Mouse (Mus musculus) bone marrow macrophage, adult 2 months (primary cell): ENCODE data around the gene Rab13. TPM values are rescaled to one million over a fixed set of nuclear protein-coding genes. Genes with fewer than 3 reads are reported as not detected.

Source experiments
- H3K27ac ChIP-seq: 2 replicates; pipeline ENCODE4 v1.5.1; 2012; ENCODE audit warnings: low read depth, low read length; ENCODE audit not compliant: insufficient read depth
- H3K4me1 ChIP-seq: 2 replicates; pipeline ENCODE4 v1.6.1; 2012; ENCODE audit warnings: low read length; ENCODE audit not compliant: control insufficient read depth, insufficient read depth
- H3K4me3 ChIP-seq: 2 replicates; pipeline ENCODE4 v1.5.1; 2012; ENCODE audit warnings: mild to moderate bottlenecking, low read length, moderate library complexity; ENCODE audit not compliant: insufficient read depth
- CTCF ChIP-seq: IDR thresholded peaks from 2 replicates; pipeline ENCODE4 v1.5.1; 2012; ENCODE audit warnings: low read depth, mild to moderate bottlenecking, low read length, moderate library complexity
- POLR2A ChIP-seq: IDR thresholded peaks from 2 replicates; pipeline ENCODE4 v1.6.1; 2012; ENCODE audit warnings: mild to moderate bottlenecking, low read depth, low read length, borderline replicate concordance
- polyA plus RNA-seq: library from polyadenylated mRNA; stranded (reverse); fragments of >200 nt; gene quantifications from 2 replicates; pipeline ENCODE4 v1.2.4, GENCODE M21; 2012; ENCODE audit not compliant: missing spikeins, insufficient read depth, insufficient read length

Gene Rab13
- polyA plus RNA-seq: 19.0 and 23.2 TPM in 2 replicates

- peaks cover 14% of the 10 kb centered on the region for H3K4me1 ChIP-seq
- peak within 1 kb of the TSS; percentile 68 for H3K4me3 ChIP-seq
- peak within 1 kb of the TSS; percentile 67 for H3K27ac ChIP-seq
- TF ChIP-seq CTCF (no peak), POLR2A (no peak; the same call in 1 of the 2 replicates)
Measured at GRCm38 (mm10) chr3:90213377-90213866, at the start of gene Rab13, which contains the start of gene Rps27. Gene Rab13 (plus strand): TSS chr3:90213695. Gene Rps27 (minus strand): TSS chr3:90213651.

DNA sequence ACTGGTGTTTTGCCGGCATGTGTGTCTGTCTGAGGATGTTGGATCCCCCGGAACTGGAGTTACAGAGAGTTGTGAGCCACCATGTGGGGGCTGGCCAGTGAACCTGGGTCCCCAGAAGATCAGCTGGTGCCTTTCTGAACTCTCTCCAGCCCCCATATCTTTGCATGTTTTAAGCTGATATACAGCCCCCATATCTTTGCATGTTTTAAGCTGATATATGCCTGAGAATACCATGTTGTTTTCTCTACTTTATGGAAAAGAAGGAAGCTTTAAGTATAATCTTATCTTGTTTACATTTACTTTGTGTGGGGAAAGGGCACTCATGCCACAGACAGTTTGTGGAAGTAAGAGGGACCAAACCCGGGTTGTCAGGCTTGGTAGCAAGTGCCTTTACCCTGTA lies 33.9 kb upstream of the Rab13 start:
- Histone ChIP-seq H3K4me1 (no peaks in the 10 kb centered on the region), H3K4me3 (no peak overlapping the region), H3K27ac (no peak overlapping the region)
- TF ChIP-seq POLR2A (no peak), CTCF (no peak)

GRCm38 (mm10) chr3:90183581-90183980 lies 29.9 kb upstream of the Rab13 start:
- H3K4me3 ChIP-seq: no peak overlapping the region
- TF ChIP-seq CTCF (no peak), POLR2A (no peak)
- no peaks in the 10 kb centered on the region for H3K4me1 ChIP-seq
- no peak overlapping the region for H3K27ac ChIP-seq

- Histone ChIP-seq H3K27ac (no peak overlapping the region), H3K4me1 (no peaks in the 10 kb centered on the region), H3K4me3 (no peak overlapping the region)
- TF ChIP-seq CTCF: no peak
- TF ChIP-seq POLR2A: no peak
Measured at GRCm38 (mm10) chr3:90190859-90191510, 22.5 kb upstream of the Rab13 start.

DNA sequence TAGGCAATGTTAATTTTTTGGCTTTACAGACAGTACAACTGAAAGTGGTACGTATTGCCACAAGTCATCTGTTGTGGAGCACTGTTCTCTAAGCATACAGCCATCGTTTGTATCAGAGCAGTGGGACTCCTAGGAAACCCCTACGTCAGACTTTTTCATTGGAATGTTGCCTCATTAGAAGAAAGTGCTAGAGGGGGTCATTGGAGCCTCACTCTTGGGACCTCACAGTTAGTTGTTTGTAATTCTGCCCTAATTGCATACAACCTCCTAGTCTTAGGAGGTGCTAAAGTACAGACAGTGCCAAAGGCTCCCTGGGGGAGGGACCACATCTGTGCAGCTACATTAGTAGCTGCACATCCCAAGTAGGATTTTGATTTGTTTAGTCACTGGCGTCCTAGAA lies 18.7 kb upstream of the Rab13 start:
- no peak for TF ChIP-seq CTCF
- no peak for TF ChIP-seq POLR2A
- Histone ChIP-seq H3K27ac (no peak overlapping the region), H3K4me1 (no peaks in the 10 kb centered on the region), H3K4me3 (no peak overlapping the region)

DNA sequence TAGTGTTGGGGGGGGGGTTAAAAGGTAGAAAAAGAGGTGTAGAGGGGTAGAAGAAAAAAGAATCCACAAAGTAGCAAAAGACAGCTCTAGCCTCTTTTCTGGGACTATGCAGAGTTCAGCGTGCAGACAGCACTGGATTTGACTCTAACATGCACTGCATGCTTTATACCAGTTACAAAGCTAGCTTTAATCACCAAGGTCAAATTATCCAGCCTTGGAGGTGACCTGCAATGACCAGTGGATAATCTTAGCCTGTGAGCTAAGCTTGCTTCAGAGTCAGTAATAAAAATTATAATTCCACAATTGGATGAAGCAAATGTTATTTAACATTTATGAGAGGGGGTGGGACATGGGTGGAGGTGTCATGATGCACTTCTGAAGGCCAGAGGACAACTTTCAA lies 17.9 kb upstream of the Rab13 start:
- H3K27ac ChIP-seq: no peak overlapping the region
- H3K4me1 ChIP-seq: no peaks in the 10 kb centered on the region
- no peak overlapping the region for H3K4me3 ChIP-seq
- TF ChIP-seq CTCF: no peak

- H3K4me3 ChIP-seq: no peak overlapping the region
- TF ChIP-seq POLR2A (no peak), CTCF (no peak)
- no peaks in the 10 kb centered on the region for H3K4me1 ChIP-seq
- no peak overlapping the region for H3K27ac ChIP-seq
Measured at GRCm38 (mm10) chr3:90197548-90197947, 15.9 kb upstream of the Rab13 start.

GRCm38 (mm10) chr3:90202884-90203283 lies 10.6 kb upstream of the Rab13 start:
- Histone ChIP-seq H3K27ac (no peak overlapping the region), H3K4me3 (no peak overlapping the region), H3K4me1 (no peaks in the 10 kb centered on the region)
- TF ChIP-seq POLR2A: no peak
- no peak for TF ChIP-seq CTCF

GRCm38 (mm10) chr3:90203619-90204018 lies 9.9 kb upstream of the Rab13 start:
- H3K4me3 ChIP-seq: no peak overlapping the region
- no peaks in the 10 kb centered on the region for H3K4me1 ChIP-seq
- TF ChIP-seq POLR2A (no peak), CTCF (no peak)
- no peak overlapping the region for H3K27ac ChIP-seq

- H3K27ac ChIP-seq: no peak overlapping the region
- no peak for TF ChIP-seq POLR2A
- no peak for TF ChIP-seq CTCF
- H3K4me3 ChIP-seq: no peak overlapping the region
- no peaks in the 10 kb centered on the region for H3K4me1 ChIP-seq
Measured at GRCm38 (mm10) chr3:90204582-90204981, 8.9 kb upstream of the Rab13 start.

GRCm38 (mm10) chr3:90208662-90209061 lies 4.8 kb upstream of the Rab13 start:
- H3K27ac ChIP-seq: no peak overlapping the region
- H3K4me3 ChIP-seq: no peak overlapping the region
- TF ChIP-seq POLR2A: no peak
- no peak for TF ChIP-seq CTCF
- peaks cover 9% of the 10 kb centered on the region for H3K4me1 ChIP-seq
